Mouse (Mus musculus) thymus, adult 18-20 months (tissue): Measurements from ENCODE around the gene Zfp445.

Experiments
- DNase-seq, 2 experiments: peaks; one replicate each; pipeline ENCODE4 v3.0.0; 2022; ENCODE audit warnings: mixed read lengths in 2 of 2

The Zfp445 gene

GRCm38 (mm10) chr9:122829826-122830380, 35.9 kb downstream of the Zfp445 start:
- no peak for DNase-seq

DNA sequence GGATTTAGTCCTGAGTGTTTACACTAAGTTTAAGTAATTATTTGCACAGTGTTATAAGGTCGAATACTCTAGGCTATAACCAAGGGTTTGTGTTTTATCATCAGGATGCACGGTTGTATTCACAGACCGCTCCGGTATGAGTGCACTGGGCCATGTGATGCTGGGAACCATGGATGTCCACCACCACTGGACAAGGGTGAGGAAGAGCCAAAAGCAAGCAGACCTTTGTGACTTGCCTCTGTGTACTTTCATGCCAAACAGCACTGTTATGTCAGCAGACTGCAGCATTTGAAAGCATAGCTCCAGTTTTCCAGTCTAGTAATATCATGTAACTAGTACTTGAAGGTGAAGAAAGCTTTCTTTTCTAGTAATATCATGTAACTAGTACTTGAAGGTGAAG, 39.1 kb downstream of the Zfp445 start:
- DNase-seq: no peak

GRCm38 (mm10) chr9:122823374-122824017, 42.3 kb downstream of the Zfp445 start:
- DNase-seq: no peak

GRCm38 (mm10) chr9:122815239-122815851, 50.5 kb downstream of the Zfp445 start:
- DNase-seq: no peak

- no peak for DNase-seq
Measured at GRCm38 (mm10) chr9:122814775-122815174, 51.0 kb downstream of the Zfp445 start.

DNA sequence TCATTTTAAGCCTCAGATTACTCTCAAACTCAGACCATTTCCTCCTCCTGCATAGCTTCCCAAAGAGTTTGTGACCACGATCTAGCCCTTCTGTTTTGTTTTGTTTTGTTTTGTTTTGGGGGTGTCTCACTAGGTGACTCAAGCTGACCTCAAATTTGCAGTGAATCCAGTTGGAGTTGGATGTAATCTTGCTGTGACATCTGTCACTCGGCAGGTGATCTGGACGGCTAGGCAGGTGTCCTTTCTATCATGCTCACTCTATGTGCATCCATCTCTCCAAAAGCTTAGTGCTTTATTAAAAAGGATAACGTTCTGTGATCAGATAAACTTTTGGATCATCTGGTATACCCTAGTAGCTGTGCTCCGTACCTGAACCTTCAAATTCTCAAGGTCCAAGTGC, 53.4 kb downstream of the Zfp445 start:
- no peak for DNase-seq

- DNase-seq: no peak
Measured at GRCm38 (mm10) chr9:122810212-122810611, 55.6 kb downstream of the Zfp445 start.

DNA sequence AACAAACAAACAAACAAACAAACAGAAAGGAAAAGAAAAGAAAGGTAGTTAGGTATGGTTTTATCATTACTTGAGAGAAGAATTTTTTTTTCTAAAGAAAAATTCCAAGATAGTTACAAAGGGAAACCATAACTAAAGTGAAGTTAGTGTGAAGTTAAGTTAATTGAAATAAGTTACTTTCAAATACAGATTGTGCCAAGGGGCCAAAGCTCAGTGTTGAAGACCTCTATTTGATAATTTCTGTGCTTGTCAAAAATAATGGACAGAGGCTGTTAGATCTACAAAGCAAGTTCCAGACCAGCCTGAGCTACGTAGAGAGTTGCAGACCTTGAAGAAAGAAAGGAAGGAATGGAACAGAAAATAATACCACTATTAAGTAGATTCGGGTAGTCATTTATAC, 58.6 kb downstream of the Zfp445 start:
- DNase-seq: no peak

GRCm38 (mm10) chr9:122805845-122806341, 59.9 kb downstream of the Zfp445 start:
- DNase-seq: no peak

DNA sequence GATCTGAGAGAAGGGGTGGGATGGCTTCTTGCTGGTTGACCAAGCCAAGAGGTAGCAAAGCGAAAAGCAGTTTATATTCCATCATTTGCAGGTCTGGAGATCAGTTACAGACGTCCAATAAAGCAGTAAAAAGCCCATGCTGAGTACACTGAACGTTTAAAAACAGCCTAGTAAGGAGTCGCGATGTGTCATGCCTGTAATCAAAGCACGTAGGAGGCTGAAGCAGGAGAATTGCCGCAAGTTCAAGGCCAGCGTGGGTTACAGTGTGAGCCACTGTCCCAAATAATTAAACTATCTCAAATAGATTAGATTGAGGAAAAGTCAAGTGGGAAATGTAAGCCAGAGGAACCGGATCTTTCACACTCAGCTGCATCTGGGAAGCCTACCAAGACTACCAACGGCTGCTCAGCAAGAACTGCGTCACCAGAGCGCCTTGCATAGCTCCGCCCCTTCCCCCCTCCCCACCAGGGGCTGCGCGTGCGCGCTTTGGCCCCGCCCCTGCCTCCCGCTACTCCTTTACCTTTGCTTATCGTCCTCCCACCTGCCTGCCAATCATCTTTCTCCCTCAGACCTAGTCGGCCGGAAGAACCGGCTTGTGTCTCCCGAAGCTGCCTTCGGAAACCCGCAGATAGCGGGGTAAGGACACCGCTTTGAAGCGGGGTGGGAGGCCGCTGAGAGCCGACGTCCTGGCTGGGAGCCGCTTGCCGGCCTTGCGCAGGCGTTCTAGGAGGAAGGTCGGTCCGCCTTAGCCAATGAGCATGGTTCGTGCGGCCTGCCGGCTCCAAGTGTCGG, 60.6 kb downstream of the Zfp445 start, which contains the start of gene Tcaim:
Gene Tcaim, plus strand, starts transcription at position 487 of the 792 bp plus-strand sequence.
- peak; percentile 89 to 92 for DNase-seq
